ENCODE assay signal across 8 mouse cellular contexts in the genomic region with DNA sequence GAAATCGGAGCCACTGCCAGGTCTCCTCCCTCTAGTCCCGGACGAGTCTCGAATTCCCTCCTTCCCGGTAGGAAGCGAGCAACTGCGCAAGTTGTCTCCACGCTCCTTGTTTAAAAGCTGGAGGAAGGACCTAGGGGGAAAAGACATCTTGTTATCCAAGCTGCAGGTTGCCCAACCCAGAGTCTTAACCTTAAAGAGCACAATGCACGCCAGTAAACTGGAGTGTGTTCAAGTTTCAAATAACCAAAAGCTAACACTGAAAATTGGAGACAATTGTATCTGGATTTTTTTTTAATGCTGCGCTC. TPM values are rescaled to one million over a fixed set of nuclear protein-coding genes. Genes with fewer than 3 reads are reported as not detected.
DNase-seq lines count a peak whose midpoint lies in the region; ATAC-seq and TF ChIP-seq lines count a peak whose summit lies in the region.

No protein-coding gene starts in this region.

- peak overlapping the region; percentile 78 for H3K4me3 ChIP-seq in heart, embryonic 16.5 days (ENCODE audit: low read length)
- peak overlapping the region; percentile 82 for H3K4me3 ChIP-seq in bone marrow macrophage, adult 2 months (ENCODE audit: insufficient read depth, low read length)
- H3K4me3 ChIP-seq in hindbrain, embryonic 13.5 days, result peak overlapping the region; percentile 68
- peak overlapping the region; percentile 66 for H3K4me3 ChIP-seq in midbrain, embryonic 10.5 days

- no peaks in the 10 kb centered on the region for H3K27me3 ChIP-seq in heart, embryonic 16.5 days (ENCODE audit: control insufficient read depth, insufficient read depth, low read length)
- peaks cover 5% of the 10 kb centered on the region; the same call in 1 of the 2 replicates for H3K27me3 ChIP-seq in hindbrain, embryonic 13.5 days
- H3K27me3 ChIP-seq in midbrain, embryonic 10.5 days (ENCODE audit: low read depth, poor library complexity, severe bottlenecking), result peaks cover 35% of the 10 kb centered on the region

- WGBS in heart, embryonic 16.5 days, result 5% methylated on average over 10 of the region's 10 CpGs
- WGBS in hindbrain, embryonic 13.5 days, result 5% methylated on average over 10 of the region's 10 CpGs
- WGBS in midbrain, embryonic 10.5 days, result 5% methylated on average over 10 of the region's 10 CpGs

- H3K36me3 ChIP-seq in heart, embryonic 16.5 days (ENCODE audit: control insufficient read depth, insufficient read depth), result no peaks in the 10 kb centered on the region
- no peaks in the 10 kb centered on the region for H3K36me3 ChIP-seq in hindbrain, embryonic 13.5 days
- no peaks in the 10 kb centered on the region for H3K36me3 ChIP-seq in midbrain, embryonic 10.5 days

- H3K9me3 ChIP-seq in heart, embryonic 16.5 days (replicated peaks; ENCODE audit: control insufficient read depth, low read length), result no peaks in the 10 kb centered on the region
- no peaks in the 10 kb centered on the region for H3K9me3 ChIP-seq in hindbrain, embryonic 13.5 days
- H3K9me3 ChIP-seq in midbrain, embryonic 10.5 days (replicated peaks), result no peaks in the 10 kb centered on the region; the same call in 1 of the 2 replicates

- H3K9ac ChIP-seq in heart, embryonic 16.5 days (ENCODE audit: low read length), result peak overlapping the region; percentile 72
- peak overlapping the region; percentile 83; the same call in 1 of the 2 replicates for H3K9ac ChIP-seq in hindbrain, embryonic 13.5 days

- no peak for TF ChIP-seq CTCF in bone marrow macrophage, adult 2 months (IDR thresholded peaks at IDR 0.05; ENCODE audit: low read depth, low read length)

- H3K27ac ChIP-seq in heart, embryonic 16.5 days (ENCODE audit: low read length), result peak overlapping the region; percentile 85
- H3K27ac ChIP-seq in bone marrow macrophage, adult 2 months (ENCODE audit: insufficient read depth, low read depth, low read length), result no peak overlapping the region
- peak overlapping the region; percentile 85; the same call in 1 of the 2 replicates for H3K27ac ChIP-seq in hindbrain, embryonic 13.5 days
- H3K27ac ChIP-seq in midbrain, embryonic 10.5 days (replicated peaks), result peak overlapping the region; percentile 87

- H3K4me1 ChIP-seq in heart, embryonic 16.5 days (ENCODE audit: control insufficient read depth, insufficient read depth, low read length), result peaks cover 8% of the 10 kb centered on the region
- H3K4me1 ChIP-seq in bone marrow macrophage, adult 2 months (ENCODE audit: control insufficient read depth, insufficient read depth, low read length), result peaks cover 26% of the 10 kb centered on the region
- peaks cover 27% of the 10 kb centered on the region for H3K4me1 ChIP-seq in hindbrain, embryonic 13.5 days (replicated peaks)
- H3K4me1 ChIP-seq in midbrain, embryonic 10.5 days, result peaks cover 34% of the 10 kb centered on the region

- ATAC-seq in heart, embryonic 16.5 days (replicated peaks; ENCODE audit: extremely low read depth, insufficient read depth, low FRiP score), result no peak
- ATAC-seq in hindbrain, embryonic 13.5 days (ENCODE audit: low FRiP score), result no peak

- no peak for TF ChIP-seq POLR2A in bone marrow macrophage, adult 2 months (IDR thresholded peaks at IDR 0.05; ENCODE audit: borderline replicate concordance, low read depth, low read length)

- no peak for DNase-seq in heart, adult 18-20 months
- no peak for DNase-seq in midbrain, embryonic 10.5 days (ENCODE audit: low spot score)
- no peak for DNase-seq in frontal cortex, postnatal 14 days (ENCODE audit: low spot score in 2 of 2)
- no peak for DNase-seq in layer of hippocampus, postnatal 14 days (ENCODE audit: low spot score in 2 of 2)
- DNase-seq in cerebellum, postnatal 14 days, result no peak

- peak overlapping the region; percentile 95 for H3K4me2 ChIP-seq in heart, embryonic 16.5 days (ENCODE audit: low read depth, low read length)
- H3K4me2 ChIP-seq in hindbrain, embryonic 13.5 days, result peak overlapping the region; percentile 98

RNA-seq across cellular contexts. Expression of a gene that starts 0.3 kb away (rescaled TPM):
- polyA plus RNA-seq in heart, embryonic 16.5 days (2015; fragmentation: Nextera tagmentation; extraction: Ambion mirVana), result 10.7 and 11.2 TPM in 2 replicates
- 1 to 10 TPM; 4.6 to 6.3 TPM for total RNA-seq in heart, adult 18-20 months (2021)
- 78.2 and 86.8 TPM in 2 replicates for polyA plus RNA-seq in bone marrow macrophage, adult 2 months (2012; ENCODE audit: insufficient read depth, insufficient read length, missing spikeins)
- polyA plus RNA-seq in hindbrain, embryonic 13.5 days (2015; fragmentation: Nextera tagmentation; extraction: Ambion mirVana), result 8.2 and 8.5 TPM in 2 replicates
- polyA plus RNA-seq in midbrain, embryonic 10.5 days (2016; fragmentation: Nextera tagmentation; extraction: Ambion mirVana), result 5.9 TPM in 2 replicates
- 10 to 100 TPM; 13.2 TPM for total RNA-seq in layer of hippocampus, postnatal 14 days (2021)

RNA-seq across cellular contexts. Expression of a gene that starts 55.9 kb away (rescaled TPM):
- polyA plus RNA-seq in heart, embryonic 16.5 days (2015; fragmentation: Nextera tagmentation; extraction: Ambion mirVana), result 13.2 and 14.6 TPM in 2 replicates
- total RNA-seq in heart, adult 18-20 months (2021), result 10 to 100 TPM; 12.8 to 14.2 TPM
- 22.0 and 30.4 TPM in 2 replicates for polyA plus RNA-seq in bone marrow macrophage, adult 2 months (2012; ENCODE audit: insufficient read depth, insufficient read length, missing spikeins)
- polyA plus RNA-seq in hindbrain, embryonic 13.5 days (2015; fragmentation: Nextera tagmentation; extraction: Ambion mirVana), result 13.8 and 15.7 TPM in 2 replicates
- polyA plus RNA-seq in midbrain, embryonic 10.5 days (2016; fragmentation: Nextera tagmentation; extraction: Ambion mirVana), result 18.8 and 20.9 TPM in 2 replicates
- 10 to 100 TPM; 22.1 to 24.9 TPM for total RNA-seq in layer of hippocampus, postnatal 14 days (2021)
